Mouse (Mus musculus) testis, adult 2 months (tissue): ENCODE results near the gene Zfp524.

Source experiments
- CTCF ChIP-seq: fragments of 200-500 bp; IDR thresholded peaks from 2 replicates; pipeline ENCODE4 v1.5.1; 2012; ENCODE audit warnings: low read depth, mild to moderate bottlenecking, inconsistent platforms, low read length, moderate library complexity; ENCODE audit not compliant: control insufficient read depth, insufficient read depth, insufficient replicate concordance
- POLR2A ChIP-seq: fragments of 200-500 bp; IDR thresholded peaks from 2 replicates; pipeline ENCODE4 v1.6.1; 2012; ENCODE audit warnings: low read depth, mild to moderate bottlenecking, inconsistent platforms, low read length, moderate library complexity; ENCODE audit not compliant: control insufficient read depth

DNA sequence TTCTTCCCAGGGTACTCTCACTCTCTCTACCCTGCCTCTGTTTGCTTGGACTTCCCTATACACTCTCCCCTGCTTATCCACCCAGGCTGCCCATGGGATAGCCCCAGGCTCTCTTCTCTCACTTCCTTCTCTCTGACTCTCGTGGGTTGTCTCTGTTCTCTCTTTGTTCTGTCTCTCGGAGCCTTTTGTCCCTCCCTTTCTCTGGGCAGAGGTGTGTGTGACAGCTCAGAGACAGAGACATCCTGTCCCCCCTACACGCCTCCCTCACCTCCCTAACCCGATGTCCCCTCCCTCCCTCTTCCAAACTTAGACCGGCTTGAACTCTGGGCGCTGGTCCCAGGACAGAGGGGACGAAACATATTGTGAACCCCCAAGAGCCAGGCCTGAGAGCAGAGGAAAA is 42.5 kb upstream of the Zfp524 start:
- no peak for TF ChIP-seq POLR2A
- no peak for TF ChIP-seq CTCF
